Mouse (Mus musculus): ENCODE results near the gene Mblac2.

DNA sequence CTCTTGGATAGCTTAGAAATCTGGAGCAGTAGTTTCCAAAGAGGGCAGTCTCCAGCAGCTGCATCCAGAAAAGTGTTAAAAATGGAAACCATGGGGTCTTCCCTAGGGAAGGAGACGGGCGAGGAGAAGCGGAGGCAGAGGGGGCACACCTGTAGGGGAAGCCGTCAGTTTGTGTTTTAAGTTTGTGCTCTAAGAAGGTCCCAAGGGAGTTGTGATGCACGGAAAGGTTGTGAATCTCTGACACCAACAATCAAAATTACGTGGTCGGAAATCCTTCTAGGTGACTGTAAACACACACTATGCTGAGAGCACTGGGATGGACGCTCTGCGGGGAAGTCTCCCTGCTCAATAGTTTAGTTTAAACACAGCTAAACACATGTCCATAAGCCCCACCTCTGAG is 7.5 kb upstream of the Mblac2 start:
- TF ChIP-seq CTCF (IDR thresholded peaks at IDR 0.05; ENCODE audit: low read depth), result no peak
- no peak for TF ChIP-seq EP300 (IDR thresholded peaks at IDR 0.05; ENCODE audit: low read depth)

Measured in liver, embryonic 14.5 days (tissue).